Mouse (Mus musculus): ENCODE measurements around the gene Usp35.

DNA sequence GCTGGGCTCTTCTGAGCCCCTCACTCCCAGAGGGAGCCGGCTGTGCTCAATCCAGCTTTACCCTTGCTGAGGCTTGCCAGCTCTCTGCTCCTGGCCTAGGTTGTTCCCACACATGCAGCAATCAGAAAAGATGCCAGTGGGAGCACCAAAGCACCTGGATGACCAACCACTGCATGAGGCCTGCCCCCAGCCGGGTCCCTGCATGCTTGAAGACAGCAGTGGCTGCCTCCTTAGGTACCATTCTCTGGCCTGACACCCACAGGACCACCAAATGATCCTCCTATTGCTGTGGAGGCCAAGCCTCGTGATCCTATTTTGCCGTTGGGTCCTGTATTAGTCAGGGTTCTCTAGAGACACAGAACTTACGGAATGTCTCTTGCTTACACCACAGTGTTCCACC lies 19.1 kb upstream of the Usp35 start:
- no peak for TF ChIP-seq CTCF (IDR thresholded peaks at IDR 0.05; ENCODE audit: extremely low read depth, insufficient read depth, low read length)
- TF ChIP-seq POLR2A (IDR thresholded peaks at IDR 0.05; ENCODE audit: extremely low read depth, insufficient read depth, low read length), result no peak
